Mouse (Mus musculus): ENCODE measurements around the gene Cep170. TPM values are rescaled to one million over a fixed set of nuclear protein-coding genes. Genes with fewer than 3 reads are reported as not detected.

Cep170 gene
- polyA plus RNA-seq, 1 experiment, result 160 TPM

GRCm38 (mm10) chr1:176835501-176836294 lies 21.8 kb upstream of the Cep170 start:
- TF ChIP-seq POLR2A (IDR thresholded peaks at IDR 0.05; ENCODE audit: insufficient read depth, low read depth, low read length) (no peak), CTCF (IDR thresholded peaks at IDR 0.05; ENCODE audit: insufficient read depth, low read depth, low read length) (no peak)
- whole genome bisulfite sequencing, result 26% methylated on average over 41 of the region's 41 CpGs
- H3K27ac ChIP-seq (ENCODE audit: insufficient read depth, low read depth, low read length), result no peak overlapping the region
- H3K4me3 ChIP-seq (ENCODE audit: insufficient read depth, low read depth, low read length), result peak overlapping the region; percentile 30
- peaks cover 9% of the 10 kb centered on the region for H3K4me1 ChIP-seq (ENCODE audit: control insufficient read depth, insufficient read depth, low read length)

- no peak for TF ChIP-seq CTCF (IDR thresholded peaks at IDR 0.05; ENCODE audit: insufficient read depth, low read depth, low read length)
- H3K27ac ChIP-seq (ENCODE audit: insufficient read depth, low read depth, low read length), result no peak overlapping the region
- 81% methylated on average over 6 of the region's 6 CpGs for WGBS
- H3K4me1 ChIP-seq (ENCODE audit: control insufficient read depth, insufficient read depth, low read length), result peaks cover 9% of the 10 kb centered on the region
- H3K4me3 ChIP-seq (ENCODE audit: insufficient read depth, low read depth, low read length), result no peak overlapping the region
Measured at GRCm38 (mm10) chr1:176834880-176835279, 21.0 kb upstream of the Cep170 start.

GRCm38 (mm10) chr1:176833948-176834347 lies 20.1 kb upstream of the Cep170 start:
- Histone ChIP-seq H3K27ac (ENCODE audit: insufficient read depth, low read depth, low read length) (no peak overlapping the region), H3K4me3 (ENCODE audit: insufficient read depth, low read depth, low read length) (no peak overlapping the region), H3K4me1 (ENCODE audit: control insufficient read depth, insufficient read depth, low read length) (peaks cover 9% of the 10 kb centered on the region)
- WGBS, result 87% methylated on average over 3 of the region's 3 CpGs
- TF ChIP-seq CTCF (IDR thresholded peaks at IDR 0.05; ENCODE audit: insufficient read depth, low read depth, low read length) (no peak), POLR2A (IDR thresholded peaks at IDR 0.05; ENCODE audit: insufficient read depth, low read depth, low read length) (no peak)

- H3K27ac ChIP-seq (ENCODE audit: insufficient read depth, low read depth, low read length), result no peak overlapping the region
- H3K4me3 ChIP-seq (ENCODE audit: insufficient read depth, low read depth, low read length), result no peak overlapping the region
- H3K4me1 ChIP-seq (ENCODE audit: control insufficient read depth, insufficient read depth, low read length), result peaks cover 9% of the 10 kb centered on the region
- TF ChIP-seq POLR2A (IDR thresholded peaks at IDR 0.05; ENCODE audit: insufficient read depth, low read depth, low read length) (no peak), CTCF (IDR thresholded peaks at IDR 0.05; ENCODE audit: insufficient read depth, low read depth, low read length) (no peak)
Measured at GRCm38 (mm10) chr1:176833257-176833656, 19.4 kb upstream of the Cep170 start.

- no peak for TF ChIP-seq CTCF (IDR thresholded peaks at IDR 0.05; ENCODE audit: insufficient read depth, low read depth, low read length)
- TF ChIP-seq POLR2A (IDR thresholded peaks at IDR 0.05; ENCODE audit: insufficient read depth, low read depth, low read length), result no peak
- no peak overlapping the region for H3K4me3 ChIP-seq (ENCODE audit: insufficient read depth, low read depth, low read length)
- 46% methylated on average over 8 of the region's 8 CpGs for WGBS
- peaks cover 9% of the 10 kb centered on the region for H3K4me1 ChIP-seq (ENCODE audit: control insufficient read depth, insufficient read depth, low read length)
- peak overlapping the region; percentile 4; the same call in 1 of the 2 replicates for H3K27ac ChIP-seq (ENCODE audit: insufficient read depth, low read depth, low read length)
Measured at GRCm38 (mm10) chr1:176832607-176833006, 18.7 kb upstream of the Cep170 start.

GRCm38 (mm10) chr1:176832071-176832470 lies 18.2 kb upstream of the Cep170 start:
- 76% methylated on average over 2 of the region's 2 CpGs for WGBS
- Histone ChIP-seq H3K27ac (ENCODE audit: insufficient read depth, low read depth, low read length) (no peak overlapping the region; the same call in 1 of the 2 replicates), H3K4me3 (ENCODE audit: insufficient read depth, low read depth, low read length) (no peak overlapping the region), H3K4me1 (ENCODE audit: control insufficient read depth, insufficient read depth, low read length) (peaks cover 12% of the 10 kb centered on the region)
- TF ChIP-seq CTCF (IDR thresholded peaks at IDR 0.05; ENCODE audit: insufficient read depth, low read depth, low read length), result no peak
- no peak for TF ChIP-seq POLR2A (IDR thresholded peaks at IDR 0.05; ENCODE audit: insufficient read depth, low read depth, low read length)

GRCm38 (mm10) chr1:176828666-176829065 lies 14.8 kb upstream of the Cep170 start:
- Histone ChIP-seq H3K4me3 (ENCODE audit: insufficient read depth, low read depth, low read length) (no peak overlapping the region), H3K4me1 (ENCODE audit: control insufficient read depth, insufficient read depth, low read length) (peaks cover 5% of the 10 kb centered on the region), H3K27ac (ENCODE audit: insufficient read depth, low read depth, low read length) (no peak overlapping the region)
- 60% methylated on average over 12 of the region's 12 CpGs for WGBS
- no peak for TF ChIP-seq POLR2A (IDR thresholded peaks at IDR 0.05; ENCODE audit: insufficient read depth, low read depth, low read length)
- no peak for TF ChIP-seq CTCF (IDR thresholded peaks at IDR 0.05; ENCODE audit: insufficient read depth, low read depth, low read length)

GRCm38 (mm10) chr1:176827945-176828485 lies 14.1 kb upstream of the Cep170 start:
- 51% methylated on average over 5 of the region's 5 CpGs for WGBS
- Histone ChIP-seq H3K27ac (ENCODE audit: insufficient read depth, low read depth, low read length) (peak overlapping the region; percentile 13; the same call in 1 of the 2 replicates), H3K4me1 (ENCODE audit: control insufficient read depth, insufficient read depth, low read length) (peaks cover 5% of the 10 kb centered on the region), H3K4me3 (ENCODE audit: insufficient read depth, low read depth, low read length) (no peak overlapping the region)
- TF ChIP-seq CTCF (IDR thresholded peaks at IDR 0.05; ENCODE audit: insufficient read depth, low read depth, low read length), result no peak
- no peak for TF ChIP-seq POLR2A (IDR thresholded peaks at IDR 0.05; ENCODE audit: insufficient read depth, low read depth, low read length)

GRCm38 (mm10) chr1:176827365-176827764 lies 13.5 kb upstream of the Cep170 start:
- TF ChIP-seq CTCF (IDR thresholded peaks at IDR 0.05; ENCODE audit: insufficient read depth, low read depth, low read length) (no peak), POLR2A (IDR thresholded peaks at IDR 0.05; ENCODE audit: insufficient read depth, low read depth, low read length) (no peak)
- peak overlapping the region; percentile 13; the same call in 1 of the 2 replicates for H3K27ac ChIP-seq (ENCODE audit: insufficient read depth, low read depth, low read length)
- no peak overlapping the region for H3K4me3 ChIP-seq (ENCODE audit: insufficient read depth, low read depth, low read length)
- H3K4me1 ChIP-seq (ENCODE audit: control insufficient read depth, insufficient read depth, low read length), result peaks cover 5% of the 10 kb centered on the region
- 84% methylated on average over 4 of the region's 4 CpGs for WGBS

Data from olfactory bulb, adult 2 months (tissue).